In the genomic region with DNA sequence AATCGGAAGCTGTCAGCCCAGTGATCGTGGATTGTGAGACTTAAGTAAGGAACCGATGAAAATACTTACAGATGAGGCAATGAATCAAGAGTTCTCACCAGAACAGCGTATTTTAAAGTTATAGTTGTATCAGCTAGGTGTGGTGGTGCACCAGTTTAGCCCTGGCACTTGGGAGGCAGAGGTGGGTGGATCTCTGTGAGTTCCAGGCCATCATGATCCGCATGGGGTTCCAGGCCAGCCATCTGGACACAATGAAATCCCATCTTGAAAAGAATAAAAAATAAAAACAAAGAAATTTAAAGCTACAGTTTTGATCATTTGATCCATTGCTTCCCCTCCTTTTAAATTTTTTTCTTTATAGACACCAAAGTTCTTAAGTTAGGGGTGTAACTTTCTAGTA, we compare ENCODE assay signal across 16 mouse cellular contexts.
"Had no signal": no experiment of that assay in that cellular context is flagged by ENCODE, and none has a peak within 500 bp of the region (broad histone marks: within the 10 kb centered on the region; RNA-seq: fewer than 3 reads in every experiment).

No protein-coding gene starts in this region.

- DNase-seq: kidney, postnatal 25 days; layer of hippocampus, adult 9-11 months; liver, embryonic 13.5 days; lung, adult 2 months; lung, postnatal 14 days; lung, postnatal 4 days; retina, postnatal 1 day; right cerebral cortex, postnatal 25 days; spleen, adult 18-20 months; thymus, postnatal 25 days had no signal

- H3K27ac ChIP-seq: kidney, postnatal 0 days; liver, embryonic 13.5 days; midbrain, embryonic 12.5 days; midbrain, embryonic 15.5 days; neural tube, embryonic 13.5 days; stomach, embryonic 15.5 days had no signal

- H3K4me3 ChIP-seq: liver, embryonic 13.5 days; midbrain, embryonic 12.5 days; midbrain, embryonic 15.5 days; myocyte; neural tube, embryonic 13.5 days; stomach, embryonic 15.5 days had no signal
